Mouse (Mus musculus): ENCODE results near the gene Fosl1. TPM values are rescaled to one million over a fixed set of nuclear protein-coding genes. Genes with fewer than 3 reads are reported as not detected.

The Fosl1 gene
- polyA plus RNA-seq, 1 experiment, result not detected

DNA sequence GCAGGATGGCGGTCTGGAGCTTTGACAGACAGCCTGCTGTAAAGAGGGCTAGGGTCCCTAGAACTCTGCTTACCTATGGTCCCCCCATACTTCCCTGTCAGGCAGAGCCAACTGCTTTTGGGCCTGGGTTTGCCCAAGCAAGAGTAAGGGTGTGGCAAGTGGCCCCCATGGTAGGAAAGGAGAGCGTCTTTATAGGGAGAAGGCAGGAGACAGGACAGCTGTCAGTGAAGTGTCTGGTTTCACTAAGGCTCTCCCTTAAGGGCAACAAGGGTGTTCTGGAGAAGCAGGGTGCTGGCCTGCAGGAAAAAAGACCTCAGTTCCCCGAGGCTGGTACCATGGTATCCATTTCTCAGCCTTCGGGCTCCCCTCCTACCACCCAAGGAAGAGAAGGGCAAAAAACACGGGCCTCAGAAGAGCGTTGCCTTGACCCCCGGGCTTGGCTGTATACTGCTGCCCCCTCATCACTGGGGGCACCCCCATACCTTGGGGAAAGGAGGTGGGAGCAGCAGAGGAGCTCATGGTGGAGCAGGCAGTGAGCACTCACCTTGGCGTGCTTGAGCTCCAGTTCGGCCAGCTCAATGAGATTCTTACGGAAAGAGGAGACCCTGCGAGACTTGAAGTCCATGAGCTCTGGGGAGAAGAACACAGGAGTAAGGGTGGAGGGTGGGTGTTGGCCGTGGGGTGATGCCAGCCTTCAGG, 48.2 kb downstream of the Fosl1 start:
- no peak for TF ChIP-seq POLR2A (IDR thresholded peaks at IDR 0.05; ENCODE audit: borderline replicate concordance, extremely low read depth, insufficient read depth, insufficient read length, poor library complexity, severe bottlenecking)
- TF ChIP-seq CTCF (IDR thresholded peaks at IDR 0.05; ENCODE audit: borderline replicate concordance, extremely low read depth, insufficient read depth, insufficient read length), result no peak
- DNase-seq (ENCODE audit: low read depth), result no peak

DNA sequence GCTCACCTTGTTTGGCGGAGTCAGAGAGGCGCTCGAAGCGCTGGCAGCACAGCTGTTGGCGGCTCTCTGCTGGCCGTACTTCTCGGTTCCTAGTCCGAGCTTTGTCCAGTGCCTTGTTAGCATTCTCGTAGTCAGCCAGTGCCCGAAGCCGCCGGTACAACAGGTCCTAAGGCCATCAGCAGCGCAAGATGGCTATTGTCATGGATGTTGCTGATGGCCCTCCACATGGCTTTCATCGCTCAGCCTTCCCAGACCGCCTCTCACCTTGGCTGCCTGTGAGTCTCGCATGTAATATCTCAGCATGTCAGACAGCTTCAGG, 48.7 kb downstream of the Fosl1 start:
- no peak for DNase-seq (ENCODE audit: low read depth)
- TF ChIP-seq POLR2A (IDR thresholded peaks at IDR 0.05; ENCODE audit: borderline replicate concordance, extremely low read depth, insufficient read depth, insufficient read length, poor library complexity, severe bottlenecking), result no peak
- no peak for TF ChIP-seq CTCF (IDR thresholded peaks at IDR 0.05; ENCODE audit: borderline replicate concordance, extremely low read depth, insufficient read depth, insufficient read length)

DNA sequence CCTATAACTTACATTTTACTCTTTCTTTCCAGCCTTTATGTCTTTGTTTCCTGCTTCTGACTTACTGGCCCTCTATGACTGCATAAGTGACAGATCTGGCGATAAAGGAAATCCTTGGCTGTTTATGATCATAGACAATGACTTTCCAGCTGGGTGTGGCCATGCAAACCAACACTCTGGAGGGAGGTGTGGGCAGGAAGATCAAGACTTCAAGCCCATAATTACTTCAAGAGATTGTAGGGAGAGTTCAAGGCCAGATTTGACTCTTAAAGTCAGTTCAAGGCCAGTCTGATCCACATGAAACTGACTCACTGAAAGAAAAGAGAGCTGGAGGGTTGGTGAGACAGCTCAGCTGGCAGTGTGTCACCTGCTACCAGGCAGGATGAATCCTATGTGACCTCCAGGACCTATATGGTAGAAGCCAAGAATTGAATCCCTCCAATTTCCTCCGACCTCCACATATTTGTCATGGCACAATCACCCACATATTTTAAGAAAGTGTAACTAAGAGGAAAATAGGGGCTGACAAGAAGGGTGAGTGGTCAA, 53.1 kb downstream of the Fosl1 start:
- TF ChIP-seq CTCF (IDR thresholded peaks at IDR 0.05; ENCODE audit: borderline replicate concordance, extremely low read depth, insufficient read depth, insufficient read length) (no peak), POLR2A (IDR thresholded peaks at IDR 0.05; ENCODE audit: borderline replicate concordance, extremely low read depth, insufficient read depth, insufficient read length, poor library complexity, severe bottlenecking) (no peak)

DNA sequence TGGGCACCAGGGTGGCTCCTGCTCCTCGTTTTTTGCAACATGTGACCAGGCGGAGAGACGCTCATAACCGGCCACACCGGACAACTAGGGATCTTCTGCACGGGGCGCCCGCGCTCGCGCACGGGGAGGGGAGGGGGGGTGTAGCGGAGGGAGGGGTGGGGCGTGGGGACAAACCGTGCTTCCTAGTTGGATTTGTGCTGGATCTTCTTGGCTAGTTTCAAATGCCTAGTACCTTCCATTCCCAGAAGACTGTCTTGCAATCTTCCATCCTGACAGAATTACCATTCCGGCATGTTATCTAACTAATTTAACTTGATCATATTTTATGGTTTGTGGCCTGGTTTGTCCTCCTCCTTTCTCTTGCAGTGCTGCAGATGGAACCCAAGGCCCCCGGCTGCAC, 56.3 kb downstream of the Fosl1 start, which contains the start of gene 1700020D05Rik:
Gene 1700020D05Rik, minus strand, starts transcription at position 101 of the 400 bp plus-strand sequence.
- TF ChIP-seq POLR2A (IDR thresholded peaks at IDR 0.05; ENCODE audit: borderline replicate concordance, extremely low read depth, insufficient read depth, insufficient read length, poor library complexity, severe bottlenecking) (no peak), CTCF (IDR thresholded peaks at IDR 0.05; ENCODE audit: borderline replicate concordance, extremely low read depth, insufficient read depth, insufficient read length) (no peak)
- no peak for DNase-seq (ENCODE audit: low read depth)

More for the DNA sequence above, 53.1 kb downstream of the Fosl1 start:
- no peak for DNase-seq (ENCODE audit: low read depth)

Other genes with a start within 250 kb of the Fosl1 start
- gene Pacs1, start 174.4 kb upstream of the Fosl1 start, polyA plus RNA-seq (2012; rRNA removed), result 50.2 and 71.6 TPM in 2 replicates
- 178 and 192 TPM in 2 replicates for gene Sf3b2, start 152.1 kb upstream of the Fosl1 start, polyA plus RNA-seq (2012; rRNA removed)
- 45.5 and 55.4 TPM in 2 replicates for gene Gal3st3, start 149.2 kb upstream of the Fosl1 start, polyA plus RNA-seq (2012; rRNA removed)
- not detected in 2 replicates for gene Catsper1, start 111.8 kb upstream of the Fosl1 start, polyA plus RNA-seq (2012; rRNA removed)
- gene Cst6, start 98.0 kb upstream of the Fosl1 start, polyA plus RNA-seq (2012; rRNA removed), result 1.3 and 1.6 TPM in 2 replicates
- gene Eif1ad, start 80.8 kb upstream of the Fosl1 start, polyA plus RNA-seq (2012; rRNA removed), result 37.2 and 38.4 TPM in 2 replicates
- gene Banf1, start 80.4 kb upstream of the Fosl1 start, polyA plus RNA-seq (2012; rRNA removed), result 181 and 258 TPM in 2 replicates
- gene Sart1, start 58.8 kb upstream of the Fosl1 start, polyA plus RNA-seq (2012; rRNA removed), result 40.9 and 65.0 TPM in 2 replicates
- gene Tsga10ip, start 45.0 kb upstream of the Fosl1 start, polyA plus RNA-seq (2012; rRNA removed), result 0.04 and 0.20 TPM in 2 replicates
- 224 and 257 TPM in 2 replicates for gene Drap1, start 22.6 kb upstream of the Fosl1 start, polyA plus RNA-seq (2012; rRNA removed)
- 86.4 and 106 TPM in 2 replicates for gene AI837181, start 22.4 kb upstream of the Fosl1 start, polyA plus RNA-seq (2012; rRNA removed)
- gene Ccdc85b, start 10.3 kb downstream of the Fosl1 start, polyA plus RNA-seq (2012; rRNA removed), result 9.6 and 12.1 TPM in 2 replicates
- gene Fibp, start 13.1 kb downstream of the Fosl1 start, polyA plus RNA-seq (2012; rRNA removed), result 179 and 266 TPM in 2 replicates
- 2.9 and 3.7 TPM in 2 replicates for gene Ctsw, start 21.0 kb downstream of the Fosl1 start, polyA plus RNA-seq (2012; rRNA removed)
- 47.7 and 58.5 TPM in 2 replicates for gene Efemp2, start 26.4 kb downstream of the Fosl1 start, polyA plus RNA-seq (2012; rRNA removed)
- 46.4 and 73.2 TPM in 2 replicates for gene Mus81, start 40.9 kb downstream of the Fosl1 start, polyA plus RNA-seq (2012; rRNA removed)
- 1,637 and 1,665 TPM in 2 replicates for gene Cfl1, start 42.9 kb downstream of the Fosl1 start, polyA plus RNA-seq (2012; rRNA removed)
- 2.5 and 4.7 TPM in 2 replicates for gene 1700020D05Rik, start 56.2 kb downstream of the Fosl1 start, polyA plus RNA-seq (2012; rRNA removed)
- 92.3 and 123 TPM in 2 replicates for gene Snx32, start 63.0 kb downstream of the Fosl1 start, polyA plus RNA-seq (2012; rRNA removed)
- gene Ovol1, start 113.1 kb downstream of the Fosl1 start, polyA plus RNA-seq (2012; rRNA removed), result 0.31 and 0.42 TPM in 2 replicates
- 2.6 and 4.5 TPM in 2 replicates for gene Ap5b1, start 120.5 kb downstream of the Fosl1 start, polyA plus RNA-seq (2012; rRNA removed)
- 62.0 and 111 TPM in 2 replicates for gene Rnaseh2c, start 154.3 kb downstream of the Fosl1 start, polyA plus RNA-seq (2012; rRNA removed)
- 163 and 181 TPM in 2 replicates for gene Kat5, start 162.7 kb downstream of the Fosl1 start, polyA plus RNA-seq (2012; rRNA removed)
- gene Rela, start 189.9 kb downstream of the Fosl1 start, polyA plus RNA-seq (2012; rRNA removed), result 44.7 and 47.0 TPM in 2 replicates
- gene Sipa1, start 216.2 kb downstream of the Fosl1 start, polyA plus RNA-seq (2012; rRNA removed), result 30.8 and 32.5 TPM in 2 replicates
- 21.6 and 22.9 TPM in 2 replicates for gene Map3k11, start 241.2 kb downstream of the Fosl1 start, polyA plus RNA-seq (2012; rRNA removed)
- 95.9 and 120 TPM in 2 replicates for gene Pcnx3, start 241.4 kb downstream of the Fosl1 start, polyA plus RNA-seq (2012; rRNA removed)

All from brain, embryonic 14.5 days (tissue).